Mouse (Mus musculus): Measurements from ENCODE around the gene Plod3. TPM values are rescaled to one million over a fixed set of nuclear protein-coding genes. Genes with fewer than 3 reads are reported as not detected.
"Not testable (repeated sequence)": the region's sequence is repeated elsewhere in the genome, so short reads cannot be mapped to it uniquely, and the experiment has no call there.

Gene Plod3
- polyA plus RNA-seq, 1 experiment from 2014 or later, result 34.8 TPM

GRCm38 (mm10) chr5:136949551-136950336, 37.1 kb upstream of the Plod3 start:
- not testable (repeated sequence) for H3K4me1 ChIP-seq (ENCODE audit: control insufficient read depth, insufficient read depth, low read length); H3K36me3 ChIP-seq (ENCODE audit: control insufficient read depth, insufficient read depth, low read length); ATAC-seq (ENCODE audit: insufficient read depth, low FRiP score, low TSS enrichment); H3K27me3 ChIP-seq (ENCODE audit: control insufficient read depth, insufficient read depth, low read length); DNase-seq (ENCODE audit: low spot score); H3K9me3 ChIP-seq (ENCODE audit: control insufficient read depth, low read length); H3K4me2 ChIP-seq (ENCODE audit: low read depth); H3K9ac ChIP-seq (ENCODE audit: low read length); H3K4me3 ChIP-seq (ENCODE audit: low read depth, low read length); H3K27ac ChIP-seq (ENCODE audit: low read depth, low read length)
- WGBS, result 86% methylated on average over 14 of the region's 14 CpGs

GRCm38 (mm10) chr5:136950521-136950920, 36.3 kb upstream of the Plod3 start:
- WGBS, result 92% methylated on average over 6 of the region's 6 CpGs
- Histone ChIP-seq H3K4me3 (ENCODE audit: low read depth, low read length) (no peak overlapping the region), H3K36me3 (ENCODE audit: control insufficient read depth, insufficient read depth, low read length) (no peaks in the 10 kb centered on the region), H3K27ac (ENCODE audit: low read depth, low read length) (no peak overlapping the region), H3K9ac (ENCODE audit: low read length) (no peak overlapping the region), H3K9me3 (ENCODE audit: control insufficient read depth, low read length) (no peaks in the 10 kb centered on the region), H3K4me1 (ENCODE audit: control insufficient read depth, insufficient read depth, low read length) (peaks cover 4% of the 10 kb centered on the region), H3K27me3 (ENCODE audit: control insufficient read depth, insufficient read depth, low read length) (no peaks in the 10 kb centered on the region), H3K4me2 (ENCODE audit: low read depth) (no peak overlapping the region)
- no peak for DNase-seq (ENCODE audit: low spot score)
- no peak for ATAC-seq (ENCODE audit: insufficient read depth, low FRiP score, low TSS enrichment)

GRCm38 (mm10) chr5:136952153-136952552, 34.7 kb upstream of the Plod3 start:
- Histone ChIP-seq H3K9me3 (ENCODE audit: control insufficient read depth, low read length) (no peaks in the 10 kb centered on the region), H3K4me2 (ENCODE audit: low read depth) (no peak overlapping the region), H3K27me3 (ENCODE audit: control insufficient read depth, insufficient read depth, low read length) (no peaks in the 10 kb centered on the region), H3K36me3 (ENCODE audit: control insufficient read depth, insufficient read depth, low read length) (no peaks in the 10 kb centered on the region), H3K4me3 (ENCODE audit: low read depth, low read length) (no peak overlapping the region), H3K4me1 (ENCODE audit: control insufficient read depth, insufficient read depth, low read length) (peaks cover 4% of the 10 kb centered on the region), H3K9ac (ENCODE audit: low read length) (no peak overlapping the region), H3K27ac (ENCODE audit: low read depth, low read length) (no peak overlapping the region)
- WGBS, result 82% methylated on average over 4 of the region's 4 CpGs
- ATAC-seq (ENCODE audit: insufficient read depth, low FRiP score, low TSS enrichment) (no peak), DNase-seq (ENCODE audit: low spot score) (peak; percentile 2)

GRCm38 (mm10) chr5:136953015-136953414, 33.8 kb upstream of the Plod3 start, which contains the start of gene Fis1:
Gene Fis1, plus strand, starts transcription at chr5:136953275.
- H3K27ac ChIP-seq (ENCODE audit: low read depth, low read length), result no peak within 1 kb of the TSS
- WGBS, result under 1% methylated on average over 23 of the region's 23 CpGs

GRCm38 (mm10) chr5:136953440-136953951, 33.3 kb upstream of the Plod3 start:
- no peaks in the 10 kb centered on the region for H3K9me3 ChIP-seq (ENCODE audit: control insufficient read depth, low read length)
- no peaks in the 10 kb centered on the region for H3K27me3 ChIP-seq (ENCODE audit: control insufficient read depth, insufficient read depth, low read length)
- H3K36me3 ChIP-seq (ENCODE audit: control insufficient read depth, insufficient read depth, low read length), result no peaks in the 10 kb centered on the region
- peaks cover 4% of the 10 kb centered on the region for H3K4me1 ChIP-seq (ENCODE audit: control insufficient read depth, insufficient read depth, low read length)
- ATAC-seq (ENCODE audit: insufficient read depth, low FRiP score, low TSS enrichment) (peak; percentile 35; the same call in 1 of the 2 replicates), DNase-seq (ENCODE audit: low spot score) (peak; percentile 18)
- peak overlapping the region; percentile 70 for H3K4me2 ChIP-seq (ENCODE audit: low read depth)
- WGBS, result 2% methylated on average over 12 of the region's 12 CpGs
- H3K27ac ChIP-seq (ENCODE audit: low read depth, low read length), result no peak overlapping the region
- H3K4me3 ChIP-seq (ENCODE audit: low read depth, low read length), result peak overlapping the region; percentile 62
- H3K9ac ChIP-seq (ENCODE audit: low read length), result peak overlapping the region; percentile 58

More at GRCm38 (mm10) chr5:136953015-136953414, 33.8 kb upstream of the Plod3 start, which contains the start of gene Fis1:
- DNase-seq (ENCODE audit: low spot score) (peak; percentile 98), ATAC-seq (ENCODE audit: insufficient read depth, low FRiP score, low TSS enrichment) (peak; percentile 98)
- peak within 1 kb of the TSS; percentile 58 for H3K9ac ChIP-seq (ENCODE audit: low read length)
- H3K9me3 ChIP-seq (ENCODE audit: control insufficient read depth, low read length), result no peaks in the 10 kb centered on the region
- peak within 1 kb of the TSS; percentile 62 for H3K4me3 ChIP-seq (ENCODE audit: low read depth, low read length)
- no peaks in the 10 kb centered on the region for H3K36me3 ChIP-seq (ENCODE audit: control insufficient read depth, insufficient read depth, low read length)
- peaks cover 4% of the 10 kb centered on the region for H3K4me1 ChIP-seq (ENCODE audit: control insufficient read depth, insufficient read depth, low read length)
- peak within 1 kb of the TSS; percentile 70 for H3K4me2 ChIP-seq (ENCODE audit: low read depth)
- no peaks in the 10 kb centered on the region for H3K27me3 ChIP-seq (ENCODE audit: control insufficient read depth, insufficient read depth, low read length)

GRCm38 (mm10) chr5:136955622-136956021, 31.2 kb upstream of the Plod3 start:
- no peak overlapping the region for H3K4me3 ChIP-seq (ENCODE audit: low read depth, low read length)
- no peaks in the 10 kb centered on the region for H3K27me3 ChIP-seq (ENCODE audit: control insufficient read depth, insufficient read depth, low read length)
- ATAC-seq (ENCODE audit: insufficient read depth, low FRiP score, low TSS enrichment) (no peak), DNase-seq (ENCODE audit: low spot score) (peak; percentile 6)
- H3K36me3 ChIP-seq (ENCODE audit: control insufficient read depth, insufficient read depth, low read length), result no peaks in the 10 kb centered on the region
- 87% methylated on average over 4 of the region's 4 CpGs for WGBS
- no peak overlapping the region for H3K4me2 ChIP-seq (ENCODE audit: low read depth)
- H3K9me3 ChIP-seq (ENCODE audit: control insufficient read depth, low read length), result no peaks in the 10 kb centered on the region
- no peak overlapping the region for H3K27ac ChIP-seq (ENCODE audit: low read depth, low read length)
- peaks cover 4% of the 10 kb centered on the region for H3K4me1 ChIP-seq (ENCODE audit: control insufficient read depth, insufficient read depth, low read length)
- no peak overlapping the region for H3K9ac ChIP-seq (ENCODE audit: low read length)

GRCm38 (mm10) chr5:136957250-136957649, 29.6 kb upstream of the Plod3 start:
- Histone ChIP-seq H3K9ac (ENCODE audit: low read length) (no peak overlapping the region), H3K4me3 (ENCODE audit: low read depth, low read length) (no peak overlapping the region), H3K4me2 (ENCODE audit: low read depth) (no peak overlapping the region), H3K27me3 (ENCODE audit: control insufficient read depth, insufficient read depth, low read length) (no peaks in the 10 kb centered on the region), H3K9me3 (ENCODE audit: control insufficient read depth, low read length) (no peaks in the 10 kb centered on the region), H3K27ac (ENCODE audit: low read depth, low read length) (no peak overlapping the region), H3K4me1 (ENCODE audit: control insufficient read depth, insufficient read depth, low read length) (peaks cover 9% of the 10 kb centered on the region), H3K36me3 (ENCODE audit: control insufficient read depth, insufficient read depth, low read length) (no peaks in the 10 kb centered on the region)
- no peak for ATAC-seq (ENCODE audit: insufficient read depth, low FRiP score, low TSS enrichment)
- no peak for DNase-seq (ENCODE audit: low spot score)
- 100% methylated on average over 1 of the region's 1 CpGs for WGBS

- Histone ChIP-seq H3K27me3 (ENCODE audit: control insufficient read depth, insufficient read depth, low read length) (no peaks in the 10 kb centered on the region), H3K36me3 (ENCODE audit: control insufficient read depth, insufficient read depth, low read length) (0 out of 2 replicates have a peak, but pooled peaks cover 2% of the 10 kb centered on the region), H3K27ac (ENCODE audit: low read depth, low read length) (no peak overlapping the region), H3K4me2 (ENCODE audit: low read depth) (no peak overlapping the region), H3K9me3 (ENCODE audit: control insufficient read depth, low read length) (no peaks in the 10 kb centered on the region), H3K4me3 (ENCODE audit: low read depth, low read length) (no peak overlapping the region), H3K4me1 (ENCODE audit: control insufficient read depth, insufficient read depth, low read length) (peaks cover 10% of the 10 kb centered on the region), H3K9ac (ENCODE audit: low read length) (no peak overlapping the region)
- 70% methylated on average over 5 of the region's 5 CpGs for WGBS
- ATAC-seq (ENCODE audit: insufficient read depth, low FRiP score, low TSS enrichment) (no peak), DNase-seq (ENCODE audit: low spot score) (peak; percentile 3)
Observed at GRCm38 (mm10) chr5:136958991-136959605, 27.7 kb upstream of the Plod3 start.
